Mouse (Mus musculus): ENCODE results near the gene Col4a2. TPM values are rescaled to one million over a fixed set of nuclear protein-coding genes. Genes with fewer than 3 reads are reported as not detected.
A peak's percentile ranks its signal among the peaks of the same experiment; 100 is the strongest.

Col4a2 gene
- polyA plus RNA-seq, 1 experiment from 2014 or later: 56.3 TPM

DNA sequence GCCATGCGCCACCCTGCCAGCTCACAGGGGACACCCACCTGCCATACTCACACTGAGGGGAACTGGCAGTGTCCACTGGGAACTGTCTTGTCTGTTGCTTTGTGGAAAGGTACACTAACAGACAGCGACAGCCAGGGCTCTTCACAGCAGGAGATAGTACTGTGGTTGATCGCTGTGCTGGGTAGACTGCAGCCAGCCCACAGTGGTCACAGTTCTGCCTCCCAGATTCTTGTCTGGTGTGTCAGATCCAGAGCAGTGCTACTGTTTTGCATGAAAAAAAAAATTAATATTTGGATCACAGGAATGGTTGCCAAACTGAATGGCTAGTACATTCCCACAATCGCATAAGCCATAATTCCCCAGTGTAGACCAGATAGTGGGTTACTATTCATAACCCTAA lies 74.7 kb downstream of the Col4a2 start:
- no peak overlapping the region for H3K4me3 ChIP-seq (replicated peaks)
- H3K9ac ChIP-seq (replicated peaks): no peak overlapping the region
- no peaks in the 10 kb centered on the region for H3K9me3 ChIP-seq
- H3K27me3 ChIP-seq: no peaks in the 10 kb centered on the region
- peaks cover 5% of the 10 kb centered on the region; the same call in 1 of the 2 replicates for H3K4me1 ChIP-seq (replicated peaks)
- WGBS: 89% methylated on average over 4 of the region's 4 CpGs
- no peak overlapping the region for H3K27ac ChIP-seq
- H3K4me2 ChIP-seq: no peak overlapping the region
- no peaks in the 10 kb centered on the region for H3K36me3 ChIP-seq
- no peak for ATAC-seq (ENCODE audit: insufficient number of reproducible peaks, insufficient read depth, low FRiP score, low TSS enrichment, low read depth)

DNA sequence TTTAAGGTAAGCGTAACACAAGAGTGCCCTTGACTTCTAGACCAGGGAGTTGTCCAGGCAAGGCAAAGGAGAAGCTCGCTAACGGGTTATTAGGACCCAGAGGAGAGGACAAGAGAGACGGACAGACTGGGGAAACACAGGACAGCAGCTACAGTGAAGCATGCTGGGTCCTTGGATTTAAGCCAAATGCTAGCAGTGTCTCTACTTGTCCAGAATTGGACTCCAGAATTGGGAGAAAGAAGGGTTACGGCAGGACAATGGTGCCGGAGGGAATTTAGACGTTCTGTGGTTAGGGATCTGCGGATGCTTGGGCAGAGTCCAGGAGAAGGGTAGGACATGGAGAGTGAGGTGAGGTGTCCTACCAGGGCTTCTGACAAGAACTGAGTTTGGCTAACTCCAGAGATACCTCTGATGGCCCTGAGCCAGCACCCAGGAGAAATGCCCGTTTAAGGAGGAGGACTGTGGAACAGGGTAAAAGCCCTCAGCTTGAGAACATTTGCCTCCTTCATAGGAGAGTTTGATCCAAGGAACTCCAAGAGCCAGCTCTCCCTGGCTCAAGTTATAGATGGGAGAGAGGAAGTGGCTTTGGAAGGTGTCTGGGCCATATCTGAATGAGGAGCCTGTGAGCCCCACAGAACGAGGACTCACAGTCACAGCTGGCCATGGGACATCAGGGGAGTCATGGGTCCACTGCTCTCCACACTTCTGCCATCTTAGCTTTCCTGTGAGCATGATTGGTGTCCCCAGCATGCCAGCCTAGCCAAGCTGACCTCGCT lies 76.9 kb downstream of the Col4a2 start:
- no peaks in the 10 kb centered on the region for H3K27me3 ChIP-seq
- H3K4me2 ChIP-seq: no peak overlapping the region
- WGBS: 87% methylated on average over 11 of the region's 11 CpGs
- no peaks in the 10 kb centered on the region for H3K36me3 ChIP-seq
- no peaks in the 10 kb centered on the region for H3K9me3 ChIP-seq
- peaks cover 13% of the 10 kb centered on the region for H3K4me1 ChIP-seq (replicated peaks)
- no peak overlapping the region for H3K9ac ChIP-seq (replicated peaks)
- no peak for ATAC-seq (ENCODE audit: insufficient number of reproducible peaks, insufficient read depth, low FRiP score, low TSS enrichment, low read depth)
- H3K4me3 ChIP-seq (replicated peaks): no peak overlapping the region
- no peak overlapping the region for H3K27ac ChIP-seq

DNA sequence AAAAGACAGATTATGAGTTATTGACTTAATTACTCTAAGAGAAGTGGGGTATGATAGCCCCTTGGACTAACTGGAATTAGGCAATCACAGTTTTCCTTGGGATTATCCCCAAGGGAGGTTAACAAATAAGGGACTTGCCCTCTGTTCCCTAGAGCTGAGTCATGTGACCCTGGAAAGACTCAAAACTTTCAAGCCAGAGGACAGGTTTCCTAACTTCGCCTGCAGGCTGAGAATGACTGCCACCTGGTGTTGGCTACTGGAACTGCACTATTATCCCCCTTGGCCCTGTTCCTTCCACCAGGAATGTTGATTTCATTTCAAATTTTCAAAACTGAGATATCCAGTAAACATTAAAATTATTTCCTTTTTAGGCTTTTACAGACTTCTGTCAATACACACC lies 80.1 kb downstream of the Col4a2 start:
- H3K27ac ChIP-seq: no peak overlapping the region
- H3K36me3 ChIP-seq: no peaks in the 10 kb centered on the region
- H3K4me1 ChIP-seq (replicated peaks): peaks cover 16% of the 10 kb centered on the region
- H3K4me3 ChIP-seq (replicated peaks): no peak overlapping the region
- no peaks in the 10 kb centered on the region for H3K9me3 ChIP-seq
- no peak for ATAC-seq (ENCODE audit: insufficient number of reproducible peaks, insufficient read depth, low FRiP score, low TSS enrichment, low read depth)
- H3K27me3 ChIP-seq: no peaks in the 10 kb centered on the region
- no peak overlapping the region for H3K9ac ChIP-seq (replicated peaks)
- no peak overlapping the region for H3K4me2 ChIP-seq
- WGBS: 6% methylated on average over 1 of the region's 1 CpGs

DNA sequence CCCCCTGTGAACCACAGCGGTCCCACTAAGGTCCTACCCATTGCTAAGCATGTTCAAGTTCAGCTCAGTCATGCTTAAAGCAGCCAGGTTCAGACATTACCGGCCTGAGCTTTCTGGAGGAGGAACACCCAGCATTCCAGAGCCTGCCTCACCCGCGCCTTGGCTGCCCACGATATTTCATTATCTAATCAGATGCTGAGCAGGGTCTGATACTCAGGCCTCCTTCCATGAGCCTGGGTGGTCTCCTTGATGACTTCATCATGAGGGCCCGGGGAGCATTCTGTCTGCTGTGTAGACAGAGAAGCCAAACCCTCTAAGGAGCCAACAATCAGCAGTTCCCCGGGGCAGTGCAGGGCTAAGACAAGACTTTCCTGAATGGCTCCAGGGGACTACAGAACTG lies 80.6 kb downstream of the Col4a2 start:
- WGBS: 68% methylated on average over 7 of the region's 7 CpGs
- no peaks in the 10 kb centered on the region for H3K27me3 ChIP-seq
- H3K9ac ChIP-seq (replicated peaks): no peak overlapping the region
- peak overlapping the region; percentile 47 for H3K27ac ChIP-seq
- no peaks in the 10 kb centered on the region for H3K9me3 ChIP-seq
- H3K36me3 ChIP-seq: no peaks in the 10 kb centered on the region
- peak; percentile 57; the same call in 1 of the 2 replicates for ATAC-seq (ENCODE audit: insufficient number of reproducible peaks, insufficient read depth, low FRiP score, low TSS enrichment, low read depth)
- no peak overlapping the region for H3K4me3 ChIP-seq (replicated peaks)
- H3K4me1 ChIP-seq (replicated peaks): peaks cover 16% of the 10 kb centered on the region
- no peak overlapping the region for H3K4me2 ChIP-seq

DNA sequence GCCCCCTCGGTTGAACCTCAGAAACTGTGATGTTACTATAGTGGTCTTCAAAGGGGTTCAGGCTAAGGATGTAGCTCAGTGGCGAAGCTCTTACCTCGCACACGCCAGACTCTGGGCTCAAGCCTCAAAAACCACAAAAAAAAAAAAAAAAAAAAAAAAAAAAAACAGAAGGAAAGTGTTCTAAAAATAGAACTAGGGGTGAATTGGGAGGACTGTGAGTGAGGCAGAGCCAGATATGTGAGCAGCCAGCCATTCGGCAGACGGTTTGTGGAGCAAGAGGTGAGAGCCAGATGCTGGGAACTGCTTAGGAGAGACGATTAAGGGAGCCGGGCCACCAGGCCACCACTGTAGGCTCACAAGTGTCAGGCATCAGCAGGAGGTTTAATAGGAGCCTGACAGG lies 81.0 kb downstream of the Col4a2 start:
- H3K9ac ChIP-seq (replicated peaks): no peak overlapping the region
- H3K9me3 ChIP-seq: no peaks in the 10 kb centered on the region
- peaks cover 16% of the 10 kb centered on the region for H3K4me1 ChIP-seq (replicated peaks)
- WGBS: 43% methylated on average over 8 of the region's 8 CpGs
- H3K27ac ChIP-seq: peak overlapping the region; percentile 47
- no peak for ATAC-seq (ENCODE audit: insufficient number of reproducible peaks, insufficient read depth, low FRiP score, low TSS enrichment, low read depth)
- no peak overlapping the region for H3K4me3 ChIP-seq (replicated peaks)
- no peaks in the 10 kb centered on the region for H3K27me3 ChIP-seq
- no peak overlapping the region for H3K4me2 ChIP-seq
- H3K36me3 ChIP-seq: no peaks in the 10 kb centered on the region

DNA sequence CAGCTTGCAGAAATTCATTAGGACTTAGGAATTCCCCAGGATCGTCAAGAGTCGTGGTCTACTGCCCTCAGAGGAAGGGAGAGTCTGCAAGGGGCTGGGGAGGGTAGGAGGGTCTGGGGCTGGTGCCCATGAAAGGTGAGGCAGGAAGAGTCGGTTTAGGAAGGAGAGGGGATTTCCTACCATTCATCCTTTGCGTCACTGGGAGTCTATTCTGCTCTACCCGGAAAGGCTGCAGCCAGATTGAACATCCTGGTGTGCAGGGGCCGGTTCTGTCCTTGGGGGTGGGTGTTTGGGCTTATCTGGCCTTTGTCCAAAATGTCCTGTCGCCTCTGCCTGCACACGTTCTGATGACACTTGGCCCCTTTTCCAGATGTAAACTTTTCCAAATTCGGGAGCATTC lies 82.2 kb downstream of the Col4a2 start:
- no peak for ATAC-seq (ENCODE audit: insufficient number of reproducible peaks, insufficient read depth, low FRiP score, low TSS enrichment, low read depth)
- 66% methylated on average over 9 of the region's 9 CpGs for WGBS
- no peak overlapping the region for H3K4me3 ChIP-seq (replicated peaks)
- H3K27ac ChIP-seq: no peak overlapping the region
- no peaks in the 10 kb centered on the region for H3K9me3 ChIP-seq
- no peaks in the 10 kb centered on the region for H3K36me3 ChIP-seq
- H3K4me2 ChIP-seq: no peak overlapping the region
- no peak overlapping the region for H3K9ac ChIP-seq (replicated peaks)
- H3K27me3 ChIP-seq: no peaks in the 10 kb centered on the region
- H3K4me1 ChIP-seq (replicated peaks): peaks cover 20% of the 10 kb centered on the region

DNA sequence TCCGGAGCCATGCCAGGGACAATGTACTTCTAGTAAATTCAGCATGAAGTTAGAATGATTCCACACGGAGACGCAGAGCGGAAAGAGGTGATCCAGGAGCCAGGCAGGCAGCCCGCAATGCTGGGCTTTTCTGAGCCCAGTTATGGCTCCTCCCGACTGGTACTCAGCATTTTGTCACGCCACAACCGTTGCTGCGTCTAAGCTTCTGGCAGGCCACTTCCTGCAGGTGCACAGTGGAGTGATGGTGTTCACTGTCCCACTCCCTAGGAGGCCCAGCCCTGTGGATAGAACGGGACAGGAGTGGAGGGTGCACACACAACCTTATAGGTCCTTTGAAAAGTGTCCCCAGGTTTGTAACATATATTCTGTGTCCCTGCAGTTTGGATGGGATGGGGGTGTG lies 83.0 kb downstream of the Col4a2 start:
- Histone ChIP-seq H3K4me2 (no peak overlapping the region), H3K4me3 (replicated peaks) (no peak overlapping the region), H3K4me1 (replicated peaks) (peaks cover 29% of the 10 kb centered on the region), H3K27ac (no peak overlapping the region), H3K36me3 (no peaks in the 10 kb centered on the region), H3K9ac (replicated peaks) (no peak overlapping the region), H3K27me3 (no peaks in the 10 kb centered on the region), H3K9me3 (no peaks in the 10 kb centered on the region)
- WGBS: 81% methylated on average over 10 of the region's 10 CpGs
- ATAC-seq (ENCODE audit: insufficient number of reproducible peaks, insufficient read depth, low FRiP score, low TSS enrichment, low read depth): no peak

DNA sequence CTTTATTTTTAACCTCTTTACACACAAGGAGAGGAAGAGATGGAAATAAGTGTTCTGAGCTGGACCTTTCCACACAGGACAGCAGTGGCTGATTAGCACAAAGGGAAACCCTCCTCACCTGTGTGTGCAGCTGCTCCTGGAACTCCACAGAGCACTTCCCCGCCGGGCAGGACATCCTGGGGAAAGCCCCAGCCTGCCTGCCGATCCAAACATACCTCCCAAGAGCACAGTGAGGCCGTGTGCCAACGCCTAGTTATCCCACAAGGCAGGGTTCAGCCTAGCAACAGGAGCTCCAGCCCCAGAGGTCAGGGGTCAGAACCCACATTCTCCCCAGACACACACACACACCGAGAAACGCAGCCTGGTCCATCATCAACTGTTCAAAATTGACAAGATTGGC lies 83.5 kb downstream of the Col4a2 start:
- Histone ChIP-seq H3K9me3 (no peaks in the 10 kb centered on the region), H3K4me1 (replicated peaks) (peaks cover 33% of the 10 kb centered on the region), H3K36me3 (peaks cover 2% of the 10 kb centered on the region; the same call in 1 of the 2 replicates), H3K4me3 (replicated peaks) (no peak overlapping the region), H3K27ac (no peak overlapping the region), H3K27me3 (no peaks in the 10 kb centered on the region), H3K4me2 (no peak overlapping the region), H3K9ac (replicated peaks) (0 out of 2 replicates have a peak overlapping the region, but pooled peaks have one; percentile 8)
- ATAC-seq (ENCODE audit: insufficient number of reproducible peaks, insufficient read depth, low FRiP score, low TSS enrichment, low read depth): no peak
- 66% methylated on average over 7 of the region's 7 CpGs for WGBS

DNA sequence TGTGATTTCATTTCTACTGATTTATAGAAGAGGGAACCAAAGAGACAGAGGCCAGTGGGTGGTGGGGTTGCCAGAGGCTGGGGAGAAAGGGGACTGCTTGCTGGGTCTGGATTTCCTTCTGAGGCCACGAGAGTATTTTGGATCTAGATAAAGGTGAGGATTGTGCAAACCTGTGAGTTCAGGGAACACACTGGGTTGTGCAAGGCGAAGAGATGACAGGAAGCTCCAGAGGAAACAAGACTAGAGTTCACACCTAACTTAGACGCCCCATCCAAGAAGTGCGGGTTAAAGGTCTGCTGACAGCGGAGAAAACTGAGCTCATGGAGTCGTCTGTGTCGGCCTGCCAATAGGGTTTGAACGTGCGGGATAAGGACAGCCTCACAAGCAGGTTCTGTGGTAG lies 84.5 kb downstream of the Col4a2 start:
- H3K4me3 ChIP-seq (replicated peaks): no peak overlapping the region
- no peak overlapping the region for H3K4me2 ChIP-seq
- H3K4me1 ChIP-seq (replicated peaks): peaks cover 35% of the 10 kb centered on the region
- no peak overlapping the region for H3K27ac ChIP-seq
- H3K9me3 ChIP-seq: no peaks in the 10 kb centered on the region
- H3K9ac ChIP-seq (replicated peaks): no peak overlapping the region
- no peak for ATAC-seq (ENCODE audit: insufficient number of reproducible peaks, insufficient read depth, low FRiP score, low TSS enrichment, low read depth)
- H3K36me3 ChIP-seq: peaks cover 9% of the 10 kb centered on the region; the same call in 1 of the 2 replicates
- H3K27me3 ChIP-seq: no peaks in the 10 kb centered on the region
- 82% methylated on average over 9 of the region's 9 CpGs for WGBS

DNA sequence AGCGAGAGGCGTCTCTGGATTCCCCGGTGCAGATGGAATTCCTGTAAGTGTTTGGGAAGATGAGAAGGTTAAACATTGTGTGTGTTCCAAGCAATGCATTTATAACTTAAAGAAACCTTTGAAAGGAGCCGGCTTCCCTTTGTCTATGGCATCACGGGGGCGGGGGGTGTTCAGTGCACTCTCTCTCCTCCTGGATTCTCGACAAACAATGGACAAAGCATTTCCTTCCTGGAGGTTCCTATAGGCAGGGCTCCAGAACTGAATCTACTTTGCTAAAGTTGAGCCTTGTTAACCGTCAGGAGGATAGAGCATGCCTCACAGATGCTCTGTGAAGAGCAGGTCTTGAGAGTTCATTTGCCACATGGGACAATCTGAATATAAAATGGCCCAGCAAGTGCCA lies 87.1 kb downstream of the Col4a2 start:
- H3K27ac ChIP-seq: peak overlapping the region; percentile 73; the same call in 1 of the 2 replicates
- H3K4me3 ChIP-seq (replicated peaks): no peak overlapping the region
- H3K36me3 ChIP-seq: peaks cover 20% of the 10 kb centered on the region
- WGBS: 79% methylated on average over 8 of the region's 8 CpGs
- H3K9me3 ChIP-seq: no peaks in the 10 kb centered on the region
- ATAC-seq (ENCODE audit: insufficient number of reproducible peaks, insufficient read depth, low FRiP score, low TSS enrichment, low read depth): no peak
- H3K4me2 ChIP-seq: no peak overlapping the region
- peaks cover 21% of the 10 kb centered on the region for H3K4me1 ChIP-seq (replicated peaks)
- H3K9ac ChIP-seq (replicated peaks): no peak overlapping the region; the same call in 1 of the 2 replicates
- H3K27me3 ChIP-seq: no peaks in the 10 kb centered on the region

DNA sequence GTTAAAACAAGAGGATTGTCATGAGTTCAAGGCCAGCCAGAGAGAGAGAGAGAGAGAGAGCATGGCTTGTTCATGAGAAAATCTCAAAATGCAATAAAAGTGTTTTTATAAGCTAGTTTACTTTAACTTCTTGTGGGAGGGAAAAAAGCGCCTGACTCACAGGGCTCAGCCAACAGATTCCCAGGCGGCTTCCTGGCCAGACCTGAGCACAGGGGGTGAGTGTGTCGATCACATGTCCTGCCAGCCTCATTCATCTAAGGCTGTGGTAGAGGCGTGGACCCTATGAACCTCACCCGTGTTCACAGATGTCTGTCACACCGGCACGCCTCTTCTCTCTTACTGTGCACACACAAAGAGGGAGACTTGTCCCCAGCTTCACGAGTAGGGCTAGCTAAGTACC lies 87.6 kb downstream of the Col4a2 start:
- no peak overlapping the region for H3K4me2 ChIP-seq
- H3K9ac ChIP-seq (replicated peaks): 0 out of 2 replicates have a peak overlapping the region, but pooled peaks have one; percentile 31
- H3K9me3 ChIP-seq: no peaks in the 10 kb centered on the region
- no peaks in the 10 kb centered on the region for H3K27me3 ChIP-seq
- peaks cover 19% of the 10 kb centered on the region for H3K4me1 ChIP-seq (replicated peaks)
- H3K27ac ChIP-seq: peak overlapping the region; percentile 73
- H3K36me3 ChIP-seq: peaks cover 20% of the 10 kb centered on the region
- no peak overlapping the region for H3K4me3 ChIP-seq (replicated peaks)
- ATAC-seq (ENCODE audit: insufficient number of reproducible peaks, insufficient read depth, low FRiP score, low TSS enrichment, low read depth): peak; percentile 48; the same call in 1 of the 2 replicates
- 65% methylated on average over 8 of the region's 8 CpGs for WGBS

DNA sequence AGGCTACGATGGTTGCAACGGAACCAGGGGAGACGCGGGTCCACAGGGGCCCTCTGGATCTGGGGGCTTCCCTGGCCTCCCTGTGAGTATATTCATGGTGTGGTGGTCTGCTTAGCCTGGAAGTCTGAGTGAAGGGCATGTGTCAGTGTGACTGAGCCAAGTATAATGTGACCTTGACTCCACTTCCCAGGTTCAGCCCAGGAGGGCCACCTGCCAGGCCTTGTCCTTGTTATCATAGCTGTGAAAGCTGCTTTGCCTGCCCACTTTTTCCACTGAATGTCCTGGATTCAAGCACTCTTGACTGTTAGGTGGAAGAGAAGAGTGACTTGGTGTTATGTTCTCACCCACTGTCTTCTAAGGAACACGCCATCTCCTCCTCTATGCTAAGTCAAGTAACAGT lies 88.6 kb downstream of the Col4a2 start:
- peaks cover 20% of the 10 kb centered on the region for H3K36me3 ChIP-seq
- no peaks in the 10 kb centered on the region for H3K27me3 ChIP-seq
- WGBS: 93% methylated on average over 5 of the region's 5 CpGs
- ATAC-seq (ENCODE audit: insufficient number of reproducible peaks, insufficient read depth, low FRiP score, low TSS enrichment, low read depth): no peak
- H3K4me2 ChIP-seq: no peak overlapping the region
- H3K4me3 ChIP-seq (replicated peaks): no peak overlapping the region
- H3K9ac ChIP-seq (replicated peaks): no peak overlapping the region
- H3K9me3 ChIP-seq: no peaks in the 10 kb centered on the region
- peaks cover 26% of the 10 kb centered on the region for H3K4me1 ChIP-seq (replicated peaks)
- peak overlapping the region; percentile 29; the same call in 1 of the 2 replicates for H3K27ac ChIP-seq

All from limb, embryonic 12.5 days (tissue).